Mouse (Mus musculus) midbrain, postnatal 0 days (tissue): ENCODE results near the gene Dock3. TPM values are rescaled to one million over a fixed set of nuclear protein-coding genes. Genes with fewer than 3 reads are reported as not detected.

Source experiments
- ATAC-seq: fragments of 200-750 bp; cut with Nextera tagmentation; 2 replicates; pipeline ENCODE4 v1.8.0; 2017; ENCODE audit warnings: moderate number of reproducible peaks, mild to moderate bottlenecking, moderate TSS enrichment, moderate library complexity; ENCODE audit not compliant: low FRiP score
- DNase-seq: peaks from one replicate; pipeline ENCODE4 v3.0.0-alpha.2; 2015; ENCODE audit warnings: low spot score
- H3K27ac ChIP-seq: fragments of 300-500 bp; sonication (generic); 2 replicates; pipeline ENCODE4 v1.5.1; 2014; ENCODE audit warnings: low read depth, mild to moderate bottlenecking, low read length, mixed read lengths
- H3K27me3 ChIP-seq: fragments of 300-500 bp; sonication (generic); 2 replicates; pipeline ENCODE4 v1.6.1; 2014; ENCODE audit warnings: low read length, control low read depth, mixed read lengths; ENCODE audit not compliant: insufficient read depth
- H3K36me3 ChIP-seq: fragments of 300-500 bp; sonication (generic); 2 replicates; pipeline ENCODE4 v1.6.1; 2014; ENCODE audit warnings: low read length, control low read depth, mixed read lengths; ENCODE audit not compliant: insufficient read depth
- H3K4me1 ChIP-seq: fragments of 300-500 bp; sonication (generic); 2 replicates; pipeline ENCODE4 v1.6.1; 2014; ENCODE audit warnings: mild to moderate bottlenecking, control low read depth, antibody characterized with exemption, low read length, mixed read lengths; ENCODE audit not compliant: insufficient read depth
- H3K4me2 ChIP-seq: fragments of 300-500 bp; sonication (generic); 2 replicates; pipeline ENCODE4 v1.6.1; 2014; ENCODE audit warnings: low read depth, mild to moderate bottlenecking, low read length, mixed read lengths; ENCODE audit not compliant: poor library complexity, severe bottlenecking
- H3K4me3 ChIP-seq: fragments of 300-500 bp; sonication (generic); 2 replicates; pipeline ENCODE4 v1.5.1; 2014; ENCODE audit warnings: low read depth, mild to moderate bottlenecking, low read length, moderate library complexity
- H3K9ac ChIP-seq: fragments of 300-500 bp; sonication (generic); replicated peaks from 2 replicates; pipeline ENCODE4 v1.6.1; 2014; ENCODE audit warnings: mild to moderate bottlenecking, low read length, moderate library complexity, mixed read lengths; ENCODE audit not compliant: poor library complexity, severe bottlenecking
- H3K9me3 ChIP-seq: fragments of 300-500 bp; sonication (generic); 2 replicates; pipeline ENCODE4 v1.6.1; 2016; ENCODE audit warnings: low read length, control low read depth
- CTCF ChIP-seq: IDR thresholded peaks from 2 replicates; pipeline ENCODE4 v1.5.1; 2016; ENCODE audit warnings: antibody characterized with exemption, mild to moderate bottlenecking
- WGBS: fragments of 180-500 bp; shearing (Covaris S2); extraction: QIAGEN DNeasy Blood & Tissue Kit; methylation state at CpG from one replicate; pipeline ENCODE4 v1.1.7; 2014; 5-methylcytosine and 5-hydroxymethylcytosine counted together
- polyA plus RNA-seq: library from polyadenylated mRNA; unstranded; fragments of >200 nt; fragmentation: Nextera tagmentation; extraction: Ambion mirVana; gene quantifications from 2 replicates; pipeline ENCODE4 v1.2.1, GENCODE M21; 2015
- total RNA-seq: library from RNA; depleted of rRNA; stranded (reverse); fragments of >200 nt; gene quantifications from 2 replicates; pipeline ENCODE4 v1.2.3, GENCODE M21; 2014

Gene Dock3
- total and polyA plus RNA-seq, 2 experiments from 2014 or later: 17.7 to 56.3 TPM

DNA sequence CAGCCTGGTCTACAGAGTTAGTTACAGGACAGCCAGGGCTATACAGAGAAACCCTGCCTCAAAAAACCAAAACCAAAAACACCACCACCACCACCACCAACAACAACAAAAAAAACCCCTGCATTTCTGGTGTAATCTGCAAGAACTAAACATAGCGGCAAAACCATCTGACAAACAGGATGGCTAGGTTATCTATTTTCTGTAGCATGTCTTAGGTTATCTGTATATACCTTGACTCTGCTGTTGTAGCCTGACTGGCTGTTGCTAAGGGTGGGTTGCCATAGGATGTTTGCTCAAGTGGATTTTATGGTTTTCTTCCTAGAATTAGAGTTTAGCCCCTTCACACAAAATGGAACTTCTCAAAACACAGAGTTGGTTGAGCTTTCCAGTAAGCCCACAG lies 38.1 kb upstream of the Dock3 start:
- no peaks in the 10 kb centered on the region for H3K27me3 ChIP-seq
- H3K36me3 ChIP-seq: no peaks in the 10 kb centered on the region
- no peak for DNase-seq
- ATAC-seq: no peak
- H3K4me1 ChIP-seq: no peaks in the 10 kb centered on the region
- 97% methylated on average over 1 of the region's 1 CpGs for WGBS
- H3K9me3 ChIP-seq: no peaks in the 10 kb centered on the region
- H3K4me2 ChIP-seq: no peak overlapping the region
- no peak overlapping the region for H3K4me3 ChIP-seq
- H3K27ac ChIP-seq: no peak overlapping the region
- no peak for TF ChIP-seq CTCF
- no peak overlapping the region for H3K9ac ChIP-seq

DNA sequence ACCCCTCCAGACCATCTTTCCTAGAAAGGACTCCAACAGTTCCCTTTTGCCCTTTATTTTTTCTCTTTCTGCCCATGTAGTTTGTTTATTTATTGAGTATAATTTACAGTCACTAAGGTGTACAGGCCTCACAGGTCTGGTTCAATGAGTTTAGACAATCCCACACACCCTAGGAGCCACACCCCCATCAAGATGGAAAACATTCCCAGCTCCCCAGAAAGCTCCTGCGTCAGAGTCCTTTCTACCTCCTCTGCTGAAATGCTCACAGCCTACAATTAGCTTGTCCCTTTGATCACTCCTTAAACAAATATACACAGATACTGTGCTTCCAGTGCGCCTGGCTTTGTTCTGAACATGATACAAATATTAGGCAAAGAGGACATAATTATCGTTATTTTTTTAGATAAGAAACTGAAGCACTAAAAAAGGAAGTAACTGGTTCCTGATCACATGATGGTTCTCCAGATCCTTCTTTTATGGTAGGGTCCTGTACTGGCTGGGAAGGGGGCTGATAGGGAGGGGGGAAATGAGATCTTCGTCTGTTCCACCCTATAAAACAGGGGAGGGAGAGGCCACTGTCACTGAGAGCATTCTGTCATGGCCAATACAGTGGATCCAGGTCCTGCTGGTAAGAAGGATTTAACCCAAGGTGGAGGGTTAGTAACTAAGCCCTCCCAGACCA lies 36.2 kb upstream of the Dock3 start:
- WGBS: 59% methylated on average over 4 of the region's 4 CpGs
- Histone ChIP-seq H3K27ac (no peak overlapping the region), H3K4me3 (no peak overlapping the region), H3K9ac (no peak overlapping the region), H3K4me1 (no peaks in the 10 kb centered on the region), H3K9me3 (no peaks in the 10 kb centered on the region), H3K4me2 (no peak overlapping the region), H3K36me3 (no peaks in the 10 kb centered on the region), H3K27me3 (no peaks in the 10 kb centered on the region)
- ATAC-seq (no peak), DNase-seq (no peak)
- no peak for TF ChIP-seq CTCF

DNA sequence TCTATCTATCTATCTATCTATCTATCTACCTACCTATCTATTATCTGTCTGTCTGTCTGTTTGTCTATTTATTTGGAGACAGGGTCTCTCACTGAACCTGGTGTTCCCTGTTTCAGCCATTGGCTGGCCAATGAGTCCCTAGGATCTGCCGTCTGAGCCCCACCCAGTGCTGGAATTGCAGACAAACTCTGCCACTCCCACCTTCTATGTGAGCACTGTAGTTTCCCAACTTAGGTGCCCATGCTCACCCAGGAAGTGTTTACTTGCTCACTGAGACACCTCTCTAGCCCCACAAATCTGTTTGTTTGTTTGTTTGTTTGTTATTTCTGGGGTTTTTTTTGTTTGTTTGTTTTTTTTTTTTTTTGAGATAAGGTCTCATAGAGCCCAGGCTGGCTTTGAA lies 35.3 kb upstream of the Dock3 start:
- no peak for DNase-seq
- no peak for ATAC-seq
- Histone ChIP-seq H3K27ac (no peak overlapping the region), H3K4me1 (no peaks in the 10 kb centered on the region), H3K9me3 (no peaks in the 10 kb centered on the region), H3K9ac (no peak overlapping the region), H3K36me3 (no peaks in the 10 kb centered on the region), H3K4me2 (no peak overlapping the region), H3K27me3 (no peaks in the 10 kb centered on the region), H3K4me3 (no peak overlapping the region)
- 93% methylated on average over 1 of the region's 1 CpGs for WGBS
- TF ChIP-seq CTCF: no peak

DNA sequence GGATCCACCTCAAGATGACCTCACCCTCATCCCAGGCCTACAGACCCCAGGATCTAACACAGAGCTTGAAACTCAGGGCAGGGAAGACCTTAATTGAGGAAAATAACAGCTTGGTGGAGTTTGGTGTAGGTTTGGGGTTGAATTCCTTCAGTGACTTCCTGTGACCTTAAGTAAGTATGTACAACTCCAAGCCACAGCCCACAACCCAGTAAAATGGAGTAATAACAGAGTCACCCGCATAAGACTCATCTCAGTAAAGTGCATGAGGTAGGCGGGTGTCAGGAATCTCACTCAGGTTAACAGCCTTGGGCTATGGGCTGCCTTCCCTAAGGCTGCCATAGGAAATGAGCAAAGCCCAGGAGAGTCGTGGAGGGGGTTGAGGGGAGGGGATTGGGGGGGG lies 33.0 kb upstream of the Dock3 start:
- Histone ChIP-seq H3K9me3 (no peaks in the 10 kb centered on the region), H3K4me1 (no peaks in the 10 kb centered on the region), H3K4me2 (no peak overlapping the region), H3K27ac (no peak overlapping the region), H3K9ac (no peak overlapping the region), H3K27me3 (no peaks in the 10 kb centered on the region), H3K36me3 (no peaks in the 10 kb centered on the region), H3K4me3 (no peak overlapping the region)
- 73% methylated on average over 3 of the region's 3 CpGs for WGBS
- DNase-seq: no peak
- no peak for ATAC-seq
- no peak for TF ChIP-seq CTCF

DNA sequence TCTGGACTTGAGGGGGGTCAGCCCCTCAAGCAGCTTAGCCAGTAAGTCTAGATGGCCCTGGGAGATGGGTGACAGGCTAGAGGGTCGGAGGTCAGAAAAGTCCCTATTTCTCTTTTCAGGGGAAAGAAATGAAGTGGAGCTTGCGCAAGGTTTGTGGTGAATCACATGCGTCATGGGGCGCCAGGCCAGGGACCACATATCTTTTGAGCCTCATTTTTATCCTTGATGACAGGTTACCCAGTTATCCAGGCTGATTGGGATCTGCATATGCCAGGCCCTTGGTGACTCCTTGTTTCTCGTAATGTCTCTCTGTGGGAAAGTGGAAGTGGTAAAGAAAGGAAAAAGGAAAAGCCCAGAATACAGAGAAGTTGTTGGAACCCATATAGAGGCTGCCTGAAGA lies 32.2 kb upstream of the Dock3 start:
- Histone ChIP-seq H3K9ac (no peak overlapping the region), H3K27me3 (no peaks in the 10 kb centered on the region), H3K9me3 (no peaks in the 10 kb centered on the region), H3K4me3 (no peak overlapping the region), H3K4me1 (no peaks in the 10 kb centered on the region), H3K4me2 (no peak overlapping the region), H3K27ac (no peak overlapping the region), H3K36me3 (no peaks in the 10 kb centered on the region)
- 95% methylated on average over 5 of the region's 5 CpGs for WGBS
- no peak for DNase-seq
- no peak for TF ChIP-seq CTCF
- no peak for ATAC-seq

DNA sequence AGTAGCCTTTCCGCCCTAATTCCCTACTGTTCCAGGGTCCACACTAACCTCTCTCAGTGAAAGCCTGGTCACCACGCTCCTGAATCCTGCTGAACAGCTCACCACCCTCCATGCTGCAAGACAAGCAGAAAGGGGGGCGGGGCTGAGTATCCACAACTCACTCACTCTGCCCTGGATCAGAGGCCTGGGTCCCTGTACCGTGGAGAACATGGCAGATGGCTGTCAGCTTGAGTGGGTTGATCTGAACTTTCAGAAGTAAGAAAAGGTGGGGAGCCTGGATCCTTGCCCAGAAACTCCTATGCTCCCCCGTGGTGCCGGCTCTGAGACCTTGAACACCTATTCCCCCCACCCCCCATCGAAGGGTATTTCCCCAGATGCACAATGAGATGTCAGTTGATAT lies 30.7 kb upstream of the Dock3 start:
- Histone ChIP-seq H3K9me3 (no peaks in the 10 kb centered on the region), H3K27ac (no peak overlapping the region), H3K9ac (no peak overlapping the region), H3K4me2 (no peak overlapping the region), H3K4me3 (no peak overlapping the region), H3K36me3 (no peaks in the 10 kb centered on the region), H3K4me1 (no peaks in the 10 kb centered on the region), H3K27me3 (no peaks in the 10 kb centered on the region)
- TF ChIP-seq CTCF: no peak
- 69% methylated on average over 7 of the region's 7 CpGs for WGBS
- ATAC-seq (no peak), DNase-seq (peak; percentile 51)
